Mouse (Mus musculus): Measurements from ENCODE around the gene Ankdd1b.

Ankdd1b gene

GRCm38 (mm10) chr13:96405518-96405917 is 65.5 kb downstream of the Ankdd1b start:
- DNase-seq, result no peak

- peak; percentile 50 to 68 for DNase-seq
These were observed 69.7 kb downstream of the Ankdd1b start for GRCm38 (mm10) chr13:96401251-96401650.

- DNase-seq, result no peak
These were observed 81.7 kb downstream of the Ankdd1b start for GRCm38 (mm10) chr13:96389301-96389700.

GRCm38 (mm10) chr13:96388042-96388888 is 82.7 kb downstream of the Ankdd1b start, which contains the start of gene Poc5:
Gene Poc5 (plus strand): TSS chr13:96388294.
- peak; percentile 99 to 100 for DNase-seq

GRCm38 (mm10) chr13:96377883-96378282 is 93.1 kb downstream of the Ankdd1b start:
- no peak for DNase-seq

- no peak for DNase-seq
These were observed 94.1 kb downstream of the Ankdd1b start for GRCm38 (mm10) chr13:96376871-96377270.

- no peak for DNase-seq
These were observed 95.5 kb downstream of the Ankdd1b start for GRCm38 (mm10) chr13:96375519-96375918.

All from kidney, adult 8-10 months (tissue).